Mouse (Mus musculus) lung, postnatal 0 days (tissue): ENCODE results near the gene Ednra. TPM values are rescaled to one million over a fixed set of nuclear protein-coding genes. Genes with fewer than 3 reads are reported as not detected.

ENCODE experiments used
- ATAC-seq: fragments of 200-750 bp; cut with Nextera tagmentation; 2 replicates; pipeline ENCODE4 v1.8.0; 2017; ENCODE audit warnings: moderate library complexity
- DNase-seq: peaks from one replicate; pipeline ENCODE4 v3.0.0-alpha.2; 2016; ENCODE audit warnings: low spot score
- H3K27ac ChIP-seq: fragments of 300-500 bp; sonication (generic); 2 replicates; pipeline ENCODE4 v1.5.1; 2014; ENCODE audit warnings: antibody characterized with exemption, mild to moderate bottlenecking, low read length, mixed read lengths
- H3K27me3 ChIP-seq: fragments of 300-500 bp; sonication (generic); replicated peaks from 2 replicates; pipeline ENCODE4 v1.6.1; 2014; ENCODE audit warnings: low read length, mixed read lengths; ENCODE audit not compliant: insufficient read depth
- H3K36me3 ChIP-seq: fragments of 300-500 bp; sonication (generic); 2 replicates; pipeline ENCODE4 v1.6.1; 2014; ENCODE audit warnings: low read length, mixed read lengths; ENCODE audit not compliant: insufficient read depth
- H3K4me1 ChIP-seq: fragments of 300-500 bp; sonication (generic); 2 replicates; pipeline ENCODE4 v1.6.1; 2014; ENCODE audit warnings: antibody characterized with exemption, low read depth, low read length, mixed read lengths; ENCODE audit not compliant: insufficient read depth
- H3K4me2 ChIP-seq: fragments of 300-500 bp; sonication (generic); replicated peaks from 2 replicates; pipeline ENCODE4 v1.6.1; 2014; ENCODE audit warnings: low read depth, mild to moderate bottlenecking, low read length, moderate library complexity, mixed read lengths
- H3K4me3 ChIP-seq: fragments of 300-500 bp; sonication (generic); 2 replicates; pipeline ENCODE4 v1.5.1; 2014; ENCODE audit warnings: low read depth, low read length
- H3K9ac ChIP-seq: fragments of 300-500 bp; sonication (generic); replicated peaks from 2 replicates; pipeline ENCODE4 v1.6.1; 2014; ENCODE audit warnings: low read depth, mild to moderate bottlenecking
- H3K9me3 ChIP-seq: fragments of 300-500 bp; sonication (generic); 2 replicates; pipeline ENCODE4 v1.6.1; 2016; ENCODE audit warnings: low read length, mixed read lengths
- CTCF ChIP-seq: IDR thresholded peaks from 2 replicates; pipeline ENCODE4 v1.5.1; 2016; ENCODE audit warnings: antibody characterized with exemption, mild to moderate bottlenecking
- EP300 ChIP-seq: IDR thresholded peaks from 2 replicates; pipeline ENCODE4 v1.6.1; 2016; ENCODE audit warnings: antibody characterized with exemption, mild to moderate bottlenecking, control low read depth
- WGBS: fragments of 180-500 bp; shearing (Covaris S2); extraction: QIAGEN DNeasy Blood & Tissue Kit; methylation state at CpG from one replicate; pipeline ENCODE4 v1.1.7; 2014; 5-methylcytosine and 5-hydroxymethylcytosine counted together
- polyA plus RNA-seq: library from polyadenylated mRNA; unstranded; fragments of >200 nt; fragmentation: Nextera tagmentation; extraction: Ambion mirVana; gene quantifications from 2 replicates; pipeline ENCODE4 v1.2.1, GENCODE M21; 2015

Ednra gene
- polyA plus RNA-seq, 1 experiment from 2014 or later = 57.6 TPM

DNA sequence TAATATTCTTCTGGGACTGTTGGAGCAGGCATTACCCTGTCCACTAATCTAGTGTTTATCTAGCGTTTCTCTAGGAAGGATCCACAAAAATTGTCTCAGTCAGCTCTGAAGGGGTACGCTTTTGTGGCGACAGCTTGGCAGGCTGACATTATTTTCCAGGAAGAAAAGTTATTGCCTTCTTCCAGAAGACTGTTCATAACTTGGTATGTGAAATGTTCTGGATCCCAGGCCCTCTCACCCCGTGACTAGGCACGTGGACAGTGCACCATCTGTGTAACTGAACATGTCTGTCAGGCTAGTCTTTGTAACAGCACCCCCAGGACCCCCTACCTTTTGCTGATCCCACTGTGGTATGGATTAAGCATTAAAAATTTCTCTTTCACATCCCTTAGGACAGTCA, 1.1 kb upstream of the Ednra start:
- ATAC-seq (peak; percentile 27), DNase-seq (peak; percentile 68)
- H3K27ac ChIP-seq = peak overlapping the region; percentile 95
- no peaks in the 10 kb centered on the region for H3K27me3 ChIP-seq
- no peaks in the 10 kb centered on the region for H3K9me3 ChIP-seq
- H3K4me2 ChIP-seq = peak overlapping the region; percentile 56; the same call in 1 of the 2 replicates
- H3K9ac ChIP-seq = no peak overlapping the region
- TF ChIP-seq CTCF = no peak
- no peak for TF ChIP-seq EP300
- no peaks in the 10 kb centered on the region for H3K4me1 ChIP-seq
- 55% methylated on average over 5 of the region's 5 CpGs for WGBS
- no peaks in the 10 kb centered on the region for H3K36me3 ChIP-seq
- H3K4me3 ChIP-seq = no peak overlapping the region

DNA sequence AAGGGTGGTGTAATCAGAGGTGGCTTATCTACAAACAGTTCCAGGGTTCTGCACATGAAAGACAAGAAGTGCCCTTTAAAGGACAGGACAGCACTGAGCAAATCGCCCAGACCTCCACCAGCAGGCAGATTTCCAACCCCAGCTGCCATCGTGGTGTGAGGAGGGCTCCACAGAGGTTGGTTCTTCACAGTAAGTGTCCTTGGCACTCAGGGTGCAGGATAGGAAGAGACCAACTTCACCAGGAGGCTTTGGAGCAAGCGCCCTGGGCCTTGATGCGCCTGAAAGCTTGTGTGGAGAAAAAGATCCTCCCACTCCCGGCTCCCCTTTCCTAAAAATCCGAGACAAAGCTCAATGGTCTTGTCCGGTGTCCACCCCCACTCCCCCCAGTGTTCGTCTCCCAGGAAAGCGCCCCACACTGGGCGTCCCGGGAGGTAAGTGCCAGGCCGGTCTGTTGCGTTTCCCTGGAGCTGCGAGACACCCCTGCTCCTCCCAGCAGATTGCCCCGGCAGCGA, 674 bp downstream of the Ednra start:
- DNase-seq = peak; percentile 71
- ATAC-seq = peak; percentile 43; the same call in 1 of the 2 replicates
- Histone ChIP-seq H3K4me2 (peak overlapping the region; percentile 56), H3K9me3 (no peaks in the 10 kb centered on the region), H3K4me3 (peak overlapping the region; percentile 58), H3K27ac (peak overlapping the region; percentile 95), H3K36me3 (no peaks in the 10 kb centered on the region), H3K4me1 (no peaks in the 10 kb centered on the region), H3K27me3 (no peaks in the 10 kb centered on the region), H3K9ac (peak overlapping the region; percentile 69)
- WGBS = under 1% methylated on average over 16 of the region's 16 CpGs
- TF ChIP-seq CTCF (peak; percentile 23; the same call in 1 of the 2 replicates), EP300 (no peak)

DNA sequence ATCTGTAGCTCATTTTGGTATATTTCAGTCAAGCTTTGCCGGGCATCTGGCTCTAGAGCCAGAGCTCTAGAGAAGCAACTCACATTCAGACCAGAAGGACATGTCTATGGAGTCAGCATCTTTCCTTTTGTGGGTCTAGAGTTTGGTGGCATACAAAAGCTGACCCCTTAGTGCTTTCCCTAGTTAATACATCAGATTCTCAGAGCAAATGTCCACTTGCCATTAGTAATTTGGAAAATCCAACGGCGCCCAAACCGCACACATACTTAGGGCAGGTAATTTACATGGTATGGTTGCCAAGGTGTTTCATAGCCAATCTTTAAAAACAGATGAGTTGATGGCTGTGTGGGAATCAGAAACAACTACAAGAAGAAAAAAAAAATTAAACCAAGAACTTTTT, 1.2 kb downstream of the Ednra start:
- Histone ChIP-seq H3K4me2 (peak overlapping the region; percentile 56), H3K36me3 (no peaks in the 10 kb centered on the region), H3K4me3 (peak overlapping the region; percentile 58), H3K9me3 (no peaks in the 10 kb centered on the region), H3K27me3 (no peaks in the 10 kb centered on the region), H3K4me1 (no peaks in the 10 kb centered on the region), H3K9ac (peak overlapping the region; percentile 69), H3K27ac (peak overlapping the region; percentile 95)
- 60% methylated on average over 4 of the region's 4 CpGs for WGBS
- ATAC-seq = no peak
- TF ChIP-seq EP300 = no peak
- TF ChIP-seq CTCF = no peak
- no peak for DNase-seq

DNA sequence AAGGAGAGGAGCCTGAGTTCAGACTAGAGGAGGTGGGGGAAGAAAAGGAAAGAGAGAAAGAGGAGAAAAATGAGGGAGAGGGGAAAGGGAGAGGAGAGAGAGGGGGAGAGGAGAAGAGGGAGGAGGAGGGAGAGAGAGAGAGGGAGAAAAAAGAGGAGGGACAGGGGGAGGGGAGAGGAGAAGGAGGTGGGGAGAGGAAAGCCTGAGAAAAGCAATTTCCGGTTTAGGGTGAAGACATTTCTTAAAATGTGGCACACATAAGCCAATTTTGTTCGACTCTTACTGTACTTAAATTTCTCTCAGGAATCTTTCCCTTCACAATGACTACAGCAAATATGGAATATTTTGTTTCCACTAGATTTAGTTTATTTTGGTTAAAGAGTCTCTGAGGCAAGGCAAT, 5.3 kb downstream of the Ednra start:
- DNase-seq (peak; percentile 58), ATAC-seq (no peak)
- Histone ChIP-seq H3K36me3 (no peaks in the 10 kb centered on the region), H3K9me3 (no peaks in the 10 kb centered on the region), H3K27ac (peak overlapping the region; percentile 57; the same call in 1 of the 2 replicates), H3K4me2 (peak overlapping the region; percentile 37), H3K9ac (no peak overlapping the region), H3K4me3 (no peak overlapping the region), H3K4me1 (no peaks in the 10 kb centered on the region), H3K27me3 (no peaks in the 10 kb centered on the region)
- WGBS = 53% methylated on average over 2 of the region's 2 CpGs
- no peak for TF ChIP-seq EP300
- TF ChIP-seq CTCF = no peak

DNA sequence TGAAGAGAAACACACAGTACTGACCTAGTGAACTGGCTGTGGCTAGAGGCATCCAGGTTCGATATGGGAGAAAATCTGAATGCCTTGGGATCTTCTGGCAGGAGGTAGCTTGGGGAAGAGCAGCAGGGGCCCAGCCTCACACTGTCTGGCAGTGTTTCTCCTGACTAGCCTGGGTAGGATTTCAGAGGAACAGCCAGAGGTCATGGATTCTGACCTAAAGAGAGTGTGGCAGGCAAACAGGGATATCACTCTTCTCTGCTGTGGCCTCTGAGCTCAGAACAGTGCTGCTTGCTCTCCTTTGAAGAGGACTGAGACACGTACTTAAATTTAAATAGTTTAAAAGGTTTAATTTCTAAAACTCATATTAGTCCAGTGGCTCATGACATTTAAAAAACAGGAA, 7.2 kb downstream of the Ednra start:
- TF ChIP-seq CTCF (no peak), EP300 (no peak)
- DNase-seq = peak; percentile 40
- Histone ChIP-seq H3K9ac (no peak overlapping the region), H3K27ac (peak overlapping the region; percentile 44), H3K9me3 (no peaks in the 10 kb centered on the region), H3K36me3 (no peaks in the 10 kb centered on the region), H3K27me3 (no peaks in the 10 kb centered on the region), H3K4me3 (no peak overlapping the region), H3K4me2 (peak overlapping the region; percentile 17; the same call in 1 of the 2 replicates), H3K4me1 (no peaks in the 10 kb centered on the region)
- peak; percentile 55 for ATAC-seq
- WGBS = 28% methylated on average over 2 of the region's 2 CpGs

DNA sequence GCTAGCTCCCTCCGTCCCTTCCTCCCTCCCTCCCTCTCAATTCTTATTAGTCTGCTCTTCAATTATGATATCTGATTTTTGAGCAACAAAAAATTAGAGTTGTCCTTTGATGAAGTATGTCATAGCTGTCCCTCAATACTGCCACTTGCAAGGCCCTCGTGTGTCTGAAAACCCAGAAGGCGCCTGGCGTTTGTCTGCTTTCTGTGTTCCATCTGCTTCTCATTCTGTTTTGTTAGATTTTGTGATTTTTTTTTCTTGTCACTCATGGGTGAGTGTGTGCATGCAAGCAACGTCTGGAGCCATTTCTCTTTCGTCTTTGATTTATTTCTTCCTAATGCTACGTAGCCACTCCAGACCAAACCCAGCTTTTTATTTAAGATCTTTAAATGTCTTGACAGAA, 9.8 kb downstream of the Ednra start:
- Histone ChIP-seq H3K4me3 (no peak overlapping the region), H3K27me3 (no peaks in the 10 kb centered on the region), H3K27ac (no peak overlapping the region), H3K36me3 (no peaks in the 10 kb centered on the region), H3K9ac (no peak overlapping the region), H3K9me3 (no peaks in the 10 kb centered on the region), H3K4me1 (no peaks in the 10 kb centered on the region), H3K4me2 (no peak overlapping the region)
- TF ChIP-seq CTCF (no peak), EP300 (no peak)
- WGBS = 50% methylated on average over 7 of the region's 7 CpGs
- DNase-seq = no peak
- ATAC-seq = no peak
